Mouse (Mus musculus) E14TG2a.4 (cell line): ENCODE data around the gene Tdrd9.

Experiments
- CTCF ChIP-seq: conservative IDR thresholded peaks from 2 replicates; pipeline ENCODE4 v1.5.1; 2014; ENCODE audit warnings: low read length
- NANOG ChIP-seq: IDR thresholded peaks from 2 replicates; pipeline ENCODE4 v1.6.1; 2014; ENCODE audit warnings: borderline replicate concordance, low read length, mixed read lengths

DNA sequence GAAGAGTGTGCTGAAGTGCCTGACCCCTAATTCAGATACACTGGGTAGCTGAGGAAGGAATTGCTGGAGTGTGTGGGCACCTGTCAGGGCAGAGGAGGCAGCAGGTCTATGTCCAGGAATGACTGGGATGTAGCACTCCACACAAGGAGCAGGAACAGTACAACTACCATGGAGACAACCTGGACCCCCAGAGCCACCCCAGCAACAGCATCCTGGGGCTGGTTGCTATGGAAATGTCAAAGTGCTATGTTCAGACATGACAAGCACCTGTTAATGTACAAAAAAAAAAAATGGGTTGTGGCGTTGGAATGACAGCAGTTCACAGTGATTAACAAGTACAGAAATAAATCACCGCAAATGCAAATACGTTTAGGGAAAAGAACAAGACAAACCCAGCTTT, 114.9 kb downstream of the Tdrd9 start:
- no peak for TF ChIP-seq CTCF
- no peak for TF ChIP-seq NANOG
